9 mouse cellular contexts compared by ENCODE assay signal in the genomic region with DNA sequence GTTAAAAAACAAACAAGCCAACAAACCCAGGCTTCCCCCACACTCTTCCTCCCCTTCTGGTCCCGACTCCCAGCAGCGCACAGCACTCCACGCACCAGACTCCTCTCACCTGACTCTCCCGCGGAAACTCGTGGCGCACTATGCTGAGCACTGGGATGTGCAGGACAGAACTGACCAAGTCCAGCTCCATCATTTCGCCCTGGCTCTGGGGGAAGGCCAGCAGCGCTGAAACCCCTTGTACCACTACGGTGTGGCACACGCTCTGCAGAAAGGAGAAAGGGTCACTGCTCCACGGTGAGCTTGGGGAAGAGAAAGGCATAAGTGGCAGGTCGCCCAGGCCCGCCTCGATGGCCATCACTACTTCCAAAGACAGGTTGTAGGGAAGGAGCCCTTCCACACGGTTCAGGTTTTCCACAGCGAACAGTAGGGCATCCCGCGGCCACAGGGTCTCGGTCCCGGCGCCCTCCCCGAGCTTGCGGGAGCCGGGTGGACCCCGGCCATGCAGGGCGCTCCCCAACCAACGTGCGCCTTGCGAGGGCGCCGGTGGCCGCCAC. TPM values are rescaled to one million over a fixed set of nuclear protein-coding genes. Genes with fewer than 3 reads are reported as not detected.
DNase-seq lines count a peak whose midpoint lies in the region; ATAC-seq and TF ChIP-seq lines count a peak whose summit lies in the region.
"Had no signal": no experiment of that assay in that cellular context is flagged by ENCODE, and none has a peak within 500 bp of the region (broad histone marks: within the 10 kb centered on the region; RNA-seq: fewer than 3 reads in every experiment).

No protein-coding gene starts in this region.

- 4% methylated on average over 33 of the region's 33 CpGs for WGBS in heart, embryonic 15.5 days
- 4% methylated on average over 33 of the region's 33 CpGs for WGBS in hindbrain, embryonic 10.5 days
- WGBS in midbrain, embryonic 11.5 days: 4% methylated on average over 28 of the region's 33 CpGs
- 5% methylated on average over 33 of the region's 33 CpGs for WGBS in lung, adult 2 months

- no peaks in the 10 kb centered on the region for H3K36me3 ChIP-seq in heart, embryonic 15.5 days
- no peaks in the 10 kb centered on the region for H3K36me3 ChIP-seq in hindbrain, embryonic 10.5 days
- H3K36me3 ChIP-seq in midbrain, embryonic 11.5 days (ENCODE audit: control insufficient read depth, insufficient read depth, low read length): no peaks in the 10 kb centered on the region

- TF ChIP-seq POLR2A in lung, adult 2 months (IDR thresholded peaks at IDR 0.05; ENCODE audit: borderline replicate concordance, extremely low read depth, low read depth, low read length): no peak

- H3K9ac ChIP-seq in heart, embryonic 15.5 days: no peak overlapping the region
- no peak overlapping the region for H3K9ac ChIP-seq in midbrain, embryonic 11.5 days (ENCODE audit: low read length)

- TF ChIP-seq CTCF in lung, adult 2 months (IDR thresholded peaks at IDR 0.05; ENCODE audit: insufficient read depth, low read length): no peak

- H3K4me3 ChIP-seq in heart, embryonic 15.5 days: peak overlapping the region; percentile 59
- peak overlapping the region; percentile 71 for H3K4me3 ChIP-seq in hindbrain, embryonic 10.5 days
- peak overlapping the region; percentile 55 for H3K4me3 ChIP-seq in midbrain, embryonic 11.5 days (ENCODE audit: low read depth, low read length)
- H3K4me3 ChIP-seq in lung, adult 2 months (replicated peaks; ENCODE audit: extremely low read depth, low read depth, low read length): no peak overlapping the region

- ATAC-seq in heart, embryonic 15.5 days (replicated peaks; ENCODE audit: insufficient number of reproducible peaks, insufficient read depth, low FRiP score, low read depth): no peak
- ATAC-seq in midbrain, embryonic 11.5 days (ENCODE audit: low FRiP score): peak; percentile 57

- H3K27ac ChIP-seq in heart, embryonic 15.5 days: no peak overlapping the region
- H3K27ac ChIP-seq in hindbrain, embryonic 10.5 days: peak overlapping the region; percentile 45; the same call in 1 of the 2 replicates
- no peak overlapping the region for H3K27ac ChIP-seq in midbrain, embryonic 11.5 days (ENCODE audit: low read depth, low read length)

- DNase-seq in heart, adult 18-20 months: no peak
- peak; percentile 7 for DNase-seq in ZHBTc4 (ENCODE audit: low read depth, low spot score)
- DNase-seq in hindbrain, embryonic 10.5 days (ENCODE audit: low spot score): peak; percentile 25
- peak; percentile 94 for DNase-seq in midbrain, embryonic 11.5 days (ENCODE audit: low spot score, missing footprints)
- DNase-seq in ovary, adult 18-20 months (ENCODE audit: low spot score): no peak
- no peak for DNase-seq in lung, adult 2 months
- no peak for DNase-seq in gastrocnemius, adult 18-20 months (ENCODE audit: low spot score)

- peaks cover 41% of the 10 kb centered on the region for H3K27me3 ChIP-seq in heart, embryonic 15.5 days
- H3K27me3 ChIP-seq in hindbrain, embryonic 10.5 days (ENCODE audit: insufficient read depth, poor library complexity, severe bottlenecking): peaks cover 59% of the 10 kb centered on the region
- H3K27me3 ChIP-seq in midbrain, embryonic 11.5 days (ENCODE audit: control insufficient read depth, insufficient read depth, low read length): peaks cover 25% of the 10 kb centered on the region

- H3K4me1 ChIP-seq in heart, embryonic 15.5 days (replicated peaks): peaks cover 14% of the 10 kb centered on the region
- peaks cover 14% of the 10 kb centered on the region for H3K4me1 ChIP-seq in hindbrain, embryonic 10.5 days (replicated peaks)
- peaks cover 6% of the 10 kb centered on the region; the same call in 1 of the 2 replicates for H3K4me1 ChIP-seq in midbrain, embryonic 11.5 days (ENCODE audit: control insufficient read depth, insufficient read depth, low read length)
- no peaks in the 10 kb centered on the region for H3K4me1 ChIP-seq in lung, adult 2 months (ENCODE audit: control insufficient read depth, insufficient read depth, low read length)

- peak overlapping the region; percentile 89 for H3K4me2 ChIP-seq in heart, embryonic 15.5 days
- peak overlapping the region; percentile 93 for H3K4me2 ChIP-seq in midbrain, embryonic 11.5 days

- no peaks in the 10 kb centered on the region for H3K9me3 ChIP-seq in heart, embryonic 15.5 days (replicated peaks)
- H3K9me3 ChIP-seq in hindbrain, embryonic 10.5 days: no peaks in the 10 kb centered on the region
- no peaks in the 10 kb centered on the region for H3K9me3 ChIP-seq in midbrain, embryonic 11.5 days (ENCODE audit: control insufficient read depth, low read length)

RNA-seq across cellular contexts. Expression of a gene that starts 1.2 kb away (rescaled TPM):
- 0.47 and 0.87 TPM in 2 replicates for polyA plus RNA-seq in heart, embryonic 15.5 days (2015; fragmentation: Nextera tagmentation; extraction: Ambion mirVana)
- total RNA-seq in heart, adult 18-20 months (2021): under 1 TPM; 0.08 to 0.12 TPM
- polyA plus RNA-seq in hindbrain, embryonic 10.5 days (2016; fragmentation: Nextera tagmentation; extraction: Ambion mirVana): 0.51 and 0.73 TPM in 2 replicates
- polyA plus RNA-seq in midbrain, embryonic 11.5 days (2014; fragmentation: Nextera tagmentation; extraction: Ambion mirVana): 1.0 and 1.8 TPM in 2 replicates
- 0.05 and 0.08 TPM in 2 replicates for polyA plus RNA-seq in lung, adult 2 months (2012; rRNA removed)
- total RNA-seq in gastrocnemius, adult 18-20 months (2021): not detected
- total RNA-seq: hematopoietic stem cell, adult 5-6 weeks had no signal

Comparison
In these comparisons a context has a peak if more than half of its experiments do, and no peak if none do; other contexts are left out.
1. DNase-seq: peak in ZHBTc4 (single experiment), hindbrain, embryonic 10.5 days (single experiment) and midbrain, embryonic 11.5 days (single experiment); none in heart, adult 18-20 months (0 of 2), ovary, adult 18-20 months (single experiment), lung, adult 2 months (single experiment) and gastrocnemius, adult 18-20 months (single experiment).